Mouse (Mus musculus) granulocyte monocyte progenitor cell, adult 5-6 weeks (primary cell): Measurements from ENCODE around the gene Mast4. TPM values are rescaled to one million over a fixed set of nuclear protein-coding genes. Genes with fewer than 3 reads are reported as not detected.

Source experiments
- ATAC-seq: replicated peaks from 2 replicates; pipeline ENCODE4 v1.8.0; 2016; ENCODE audit warnings: mild to moderate bottlenecking, moderate TSS enrichment, inconsistent platforms; ENCODE audit not compliant: poor library complexity, severe bottlenecking
- total RNA-seq, 2 experiments: library from RNA; stranded (forward) in 1 of 2; stranded (reverse) in 1 of 2; fragments of 200-712, 200-1000 nt in 1 of 2; fragments of >200 nt in 1 of 2; fragmentation: Nextera tagmentation in 1 of 2; gene quantifications; 2 replicates each; pipeline ENCODE4 v1.2.3; 2014 to 2017

The Mast4 gene
- total RNA-seq, 2 experiments from 2014 or later, result 0.88 to 8.0 TPM

DNA sequence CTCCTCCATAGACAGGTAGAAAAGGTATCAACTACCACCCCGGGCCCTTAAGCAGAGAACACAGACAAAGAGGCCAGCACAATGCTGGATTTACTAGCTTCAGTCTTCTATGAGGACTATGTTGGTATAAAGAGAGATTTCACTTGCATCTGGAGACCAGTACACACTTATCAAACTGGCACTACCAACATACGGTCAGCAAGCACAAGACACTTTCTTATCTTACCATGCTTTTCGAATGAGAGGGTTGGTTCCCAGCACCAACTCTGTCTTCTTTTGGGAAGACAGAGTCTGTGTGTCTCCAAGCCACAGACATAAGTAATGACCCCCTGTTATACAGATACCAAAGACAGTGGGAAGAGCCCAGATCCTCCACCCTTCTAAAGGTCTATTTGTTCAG lies 555.4 kb downstream of the Mast4 start:
- no peak for ATAC-seq

DNA sequence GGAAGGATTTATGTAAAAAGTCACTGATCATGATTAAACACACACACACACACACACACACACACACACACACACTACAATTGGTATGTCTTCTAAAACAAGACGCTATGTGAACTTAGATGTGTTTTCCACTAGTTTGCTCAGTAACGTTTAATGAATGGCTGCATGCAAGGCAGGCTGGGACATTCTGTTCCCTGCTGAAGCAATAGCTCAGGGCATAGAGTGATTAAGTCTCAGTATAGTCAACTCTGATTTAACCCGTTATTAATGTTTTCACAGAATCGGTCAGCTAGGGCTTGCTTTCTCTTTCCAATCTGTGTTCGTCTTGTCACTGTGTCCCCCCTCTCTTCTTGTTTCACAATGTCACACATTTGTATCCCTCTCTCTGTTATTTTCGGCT lies 558.8 kb downstream of the Mast4 start:
- no peak for ATAC-seq

DNA sequence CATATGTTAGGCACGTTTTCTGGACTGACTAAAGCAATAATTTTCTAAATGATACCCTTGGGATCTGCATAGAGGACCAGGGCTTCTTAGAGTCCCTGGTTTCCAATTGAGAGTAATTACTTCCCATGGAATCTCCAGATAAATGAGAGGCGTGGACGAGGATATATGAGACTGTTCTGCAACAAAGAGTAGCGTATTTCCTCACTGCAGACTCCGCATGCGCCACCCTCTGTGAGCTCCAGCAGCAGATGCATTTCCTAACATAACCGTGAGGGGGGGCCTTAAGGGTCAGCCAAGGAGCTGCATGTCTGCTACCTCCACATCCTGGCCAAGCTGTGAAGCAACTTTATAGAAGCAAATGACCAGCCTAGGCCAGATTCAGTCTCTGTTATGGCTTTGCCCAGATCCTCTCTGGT lies 559.5 kb downstream of the Mast4 start:
- no peak for ATAC-seq

DNA sequence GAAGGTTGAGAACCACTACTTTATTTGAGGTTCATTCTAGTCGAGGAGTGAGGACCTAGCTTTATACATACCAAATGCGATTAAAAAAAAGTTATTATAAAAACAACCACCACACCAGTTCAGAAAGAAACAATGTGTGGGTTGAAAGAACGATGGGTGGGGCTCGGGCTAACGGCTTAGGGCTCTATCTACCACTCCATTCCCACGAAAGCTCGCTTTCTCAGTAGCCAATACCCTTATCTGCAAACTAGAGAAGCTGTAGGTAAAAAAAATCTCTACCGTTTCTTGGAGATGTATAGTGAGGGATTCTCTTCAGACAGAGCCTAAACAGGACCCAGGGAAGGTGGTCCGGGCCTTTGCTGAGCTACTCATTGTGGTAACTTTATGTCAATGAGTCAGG lies 561.1 kb downstream of the Mast4 start:
- ATAC-seq, result no peak

DNA sequence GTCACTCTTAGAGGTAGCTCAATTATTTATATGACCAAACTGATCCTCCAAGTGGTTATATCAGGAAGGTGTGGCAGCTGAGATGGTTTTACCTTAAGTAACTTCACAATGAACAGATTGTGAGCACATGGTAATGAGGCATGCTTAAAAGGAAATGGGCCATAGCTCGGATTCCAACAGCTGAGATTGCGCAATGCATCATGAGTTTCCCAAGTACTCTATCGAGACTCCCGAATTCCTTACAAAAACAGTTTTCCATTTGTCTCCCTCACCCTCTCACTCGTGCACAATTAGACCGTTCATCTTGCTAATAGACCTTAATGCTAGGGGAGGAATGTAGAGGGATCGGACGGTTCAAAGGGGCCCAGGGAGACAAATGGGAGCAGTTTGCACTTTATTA lies 564.1 kb downstream of the Mast4 start:
- ATAC-seq, result no peak

DNA sequence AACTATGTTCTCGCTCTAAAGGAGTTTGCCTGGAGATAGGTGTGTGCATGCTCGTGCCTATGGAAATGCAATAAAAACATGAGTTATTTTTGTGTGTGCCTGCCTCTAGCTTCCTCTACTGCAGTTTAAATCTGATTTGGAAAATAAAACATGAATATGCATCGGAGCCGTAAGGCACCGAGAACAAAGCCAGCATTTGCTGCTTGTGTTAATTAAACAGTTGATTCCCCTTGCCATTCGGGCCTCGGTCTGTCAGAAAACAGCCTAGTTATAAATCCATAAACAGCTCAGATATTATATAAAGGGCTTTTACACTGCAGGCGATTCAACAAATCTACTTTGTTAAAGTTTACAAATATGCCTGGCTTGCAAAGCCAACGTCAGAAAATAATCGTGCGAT lies 565.8 kb downstream of the Mast4 start:
- ATAC-seq, result no peak

DNA sequence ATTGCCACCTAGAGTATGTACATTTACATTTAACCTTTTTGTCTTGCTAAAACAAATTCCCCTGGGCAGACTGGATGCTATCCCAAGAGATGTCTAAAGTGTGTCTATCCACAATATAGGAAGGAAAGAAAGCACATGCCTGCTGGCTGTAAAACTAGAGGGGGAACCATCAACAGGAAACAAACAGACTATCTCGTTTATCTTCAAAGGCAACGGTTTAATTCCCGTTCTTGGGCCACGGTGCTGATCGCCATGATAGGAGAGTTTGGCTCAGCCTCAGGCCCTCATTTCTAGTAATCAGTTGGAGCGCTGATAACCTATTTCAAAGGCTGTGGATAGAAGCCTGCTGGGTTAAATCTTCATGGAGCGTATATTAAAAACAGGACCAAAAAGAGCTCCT lies 567.2 kb downstream of the Mast4 start:
- ATAC-seq, result no peak

DNA sequence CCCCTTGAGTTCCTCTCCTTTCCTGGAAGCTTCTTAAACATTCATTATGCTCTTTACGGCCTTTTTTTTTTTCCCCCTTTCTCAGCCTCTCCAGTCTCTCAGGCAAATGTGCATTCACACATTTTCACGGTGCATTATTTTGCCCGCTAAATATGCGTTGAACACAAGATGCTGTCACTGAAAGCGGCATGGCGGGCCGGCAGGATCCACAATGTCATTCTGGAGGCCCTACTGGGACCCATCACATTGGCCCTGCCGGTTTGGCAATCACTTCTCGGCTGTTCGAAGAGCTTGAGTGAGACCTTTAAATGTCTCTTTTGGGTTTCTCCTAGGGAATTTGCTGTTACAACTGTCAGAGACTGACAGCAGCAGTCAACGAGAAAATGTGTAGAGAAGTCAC lies 569.1 kb downstream of the Mast4 start:
- no peak for ATAC-seq

DNA sequence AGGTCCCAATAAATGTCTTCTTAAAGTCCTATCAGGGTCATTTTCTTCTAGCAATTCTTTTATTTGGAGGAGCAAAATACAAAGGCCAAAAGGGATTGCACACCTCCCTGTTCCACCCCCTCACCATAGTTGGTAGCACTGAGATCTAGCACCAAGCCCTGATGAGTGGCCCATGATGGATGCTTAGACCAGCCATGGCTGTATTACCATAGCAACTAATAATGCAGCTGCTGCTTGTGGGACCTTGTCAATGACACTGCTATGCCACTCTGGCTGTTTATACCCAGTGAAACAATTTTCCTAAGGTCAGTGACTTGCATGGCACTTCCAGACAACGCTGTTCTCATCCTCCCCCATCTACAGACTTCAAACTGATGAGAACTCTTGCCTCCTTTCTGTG lies 570.1 kb downstream of the Mast4 start:
- no peak for ATAC-seq

DNA sequence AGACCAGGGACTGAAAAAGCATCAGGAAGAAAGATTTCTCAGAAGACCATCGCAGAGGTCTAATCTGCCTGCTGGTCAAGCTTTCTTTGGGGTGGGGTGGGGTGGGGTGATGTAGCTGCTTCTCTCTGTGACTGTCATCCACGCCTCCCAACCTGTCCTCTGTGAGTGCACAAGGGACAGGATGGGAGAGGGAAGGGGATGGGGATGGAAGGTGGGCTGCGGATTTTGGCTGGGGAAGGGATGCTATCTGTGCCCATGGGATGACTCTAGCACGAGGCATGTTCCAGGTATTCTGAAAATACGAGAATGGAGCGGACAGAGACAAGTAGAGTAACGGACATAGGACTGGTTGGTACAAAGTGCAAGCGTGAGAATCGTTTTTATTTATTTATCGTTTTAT lies 572.1 kb downstream of the Mast4 start:
- no peak for ATAC-seq

DNA sequence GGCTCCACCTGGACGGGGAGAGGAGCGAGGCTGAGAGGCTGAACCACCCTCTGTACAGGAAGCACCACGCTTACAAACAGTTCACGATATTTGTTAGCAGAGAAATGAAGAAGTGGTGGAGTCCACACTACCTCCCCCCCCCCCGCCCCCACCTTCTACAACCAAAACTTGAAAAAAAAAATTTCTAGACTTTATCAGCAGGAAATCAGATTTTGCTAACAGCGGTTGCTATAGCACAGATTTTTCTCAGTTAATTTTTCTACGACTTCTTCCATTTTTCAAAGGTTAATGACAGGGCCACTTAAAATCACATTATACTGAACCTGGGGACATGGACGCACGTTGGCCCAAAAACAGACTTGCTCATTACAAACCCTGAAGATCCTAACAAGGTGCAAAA lies 572.9 kb downstream of the Mast4 start:
- ATAC-seq, result peak; percentile 46; the same call in 1 of the 2 replicates

DNA sequence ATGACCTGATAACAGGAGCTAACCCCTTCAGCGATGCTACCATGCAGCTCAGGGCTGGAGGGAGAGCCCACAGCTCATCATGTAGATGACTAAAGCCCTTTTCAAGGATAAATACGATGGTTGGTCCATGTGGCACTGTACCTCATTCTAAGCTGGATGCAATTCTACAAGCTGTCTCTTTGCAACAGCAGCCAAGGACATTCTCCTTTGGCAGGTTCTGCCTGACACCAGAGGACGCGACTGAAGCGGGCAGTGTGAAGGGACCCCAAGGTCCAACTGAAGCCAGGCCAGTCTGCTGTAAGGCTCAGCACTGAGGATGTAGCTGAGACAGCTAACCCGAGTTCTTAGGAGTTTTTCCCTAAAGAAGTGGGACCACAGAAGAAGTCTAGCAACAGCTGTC lies 576.3 kb downstream of the Mast4 start:
- ATAC-seq, result no peak

DNA sequence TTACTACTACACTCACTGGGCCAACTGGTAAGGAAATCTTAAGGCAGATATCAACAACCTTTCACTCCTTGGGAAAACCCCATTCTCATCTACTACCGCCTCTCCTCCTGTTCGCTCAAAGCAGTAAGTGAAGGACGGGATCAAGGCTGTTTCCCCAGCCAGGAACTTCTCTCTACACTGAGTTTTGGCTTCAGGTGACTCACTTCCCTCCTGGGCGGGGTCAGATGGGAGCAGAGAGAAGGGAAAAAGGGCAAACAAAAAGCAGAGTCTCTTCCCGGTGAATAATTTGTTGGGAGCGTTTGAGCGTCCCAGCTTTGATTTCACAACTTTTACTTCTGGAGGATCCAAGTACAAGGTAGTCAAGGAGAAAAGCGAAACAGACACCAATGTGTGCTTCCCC lies 578.2 kb downstream of the Mast4 start:
- ATAC-seq, result no peak

DNA sequence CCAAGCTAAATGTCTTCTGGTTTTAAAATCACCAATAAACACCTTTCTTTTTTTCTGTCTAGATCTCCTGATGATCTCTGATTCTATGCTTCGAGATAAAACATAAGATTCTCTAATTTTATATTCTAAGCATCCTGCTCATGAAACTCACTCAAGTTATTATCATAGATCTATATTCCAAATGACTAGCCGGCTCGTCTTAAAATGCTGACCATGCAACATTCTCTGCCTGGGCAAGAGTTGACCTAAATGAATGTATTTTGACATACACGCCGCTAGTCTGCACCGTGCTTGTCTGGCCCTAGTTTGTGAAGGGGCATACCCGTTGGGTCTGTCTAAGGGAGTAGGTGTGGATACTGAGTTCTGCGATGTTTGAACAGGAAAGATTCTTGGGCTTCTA lies 579.2 kb downstream of the Mast4 start:
- ATAC-seq, result no peak

DNA sequence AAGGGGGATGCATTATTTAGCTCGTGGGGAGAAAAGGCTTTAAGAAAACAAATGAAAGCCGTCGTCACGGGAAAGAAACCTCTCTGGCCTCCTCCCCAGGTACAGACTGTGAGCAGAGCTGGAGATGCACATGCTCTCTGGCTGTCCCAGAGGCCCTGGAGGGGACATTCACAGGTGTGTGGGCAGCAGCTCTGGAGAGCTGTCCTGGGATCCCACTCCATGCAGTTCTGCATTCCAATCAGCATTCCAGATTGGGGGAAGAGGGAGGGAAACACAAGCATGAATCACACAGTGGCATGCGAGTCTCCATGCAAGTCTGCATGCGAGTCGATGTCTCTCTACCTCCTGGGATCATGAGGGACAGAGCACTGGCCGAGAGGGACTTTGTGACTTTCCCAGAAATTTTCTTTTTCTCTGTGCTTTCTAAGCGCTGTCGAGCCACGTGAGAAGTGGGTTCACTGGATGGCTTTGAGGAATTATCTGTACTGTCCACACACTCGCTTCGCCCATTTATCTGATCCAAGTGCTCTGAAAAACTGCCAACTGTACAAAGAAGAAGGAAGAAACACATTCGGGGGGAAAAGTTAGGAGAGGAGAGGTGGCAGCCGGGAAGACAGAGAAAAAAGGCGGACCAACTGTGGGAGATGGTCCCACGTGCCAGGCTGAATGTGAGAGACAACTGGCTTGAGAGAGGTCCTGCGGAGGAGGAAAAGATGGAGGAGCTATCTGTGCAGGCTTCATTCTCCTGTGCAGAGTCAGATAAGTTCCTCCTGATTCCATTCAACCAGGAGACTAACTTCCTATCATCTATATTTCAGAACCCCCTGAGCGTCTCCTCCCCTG lies 580.4 kb downstream of the Mast4 start:
- ATAC-seq, result no peak

DNA sequence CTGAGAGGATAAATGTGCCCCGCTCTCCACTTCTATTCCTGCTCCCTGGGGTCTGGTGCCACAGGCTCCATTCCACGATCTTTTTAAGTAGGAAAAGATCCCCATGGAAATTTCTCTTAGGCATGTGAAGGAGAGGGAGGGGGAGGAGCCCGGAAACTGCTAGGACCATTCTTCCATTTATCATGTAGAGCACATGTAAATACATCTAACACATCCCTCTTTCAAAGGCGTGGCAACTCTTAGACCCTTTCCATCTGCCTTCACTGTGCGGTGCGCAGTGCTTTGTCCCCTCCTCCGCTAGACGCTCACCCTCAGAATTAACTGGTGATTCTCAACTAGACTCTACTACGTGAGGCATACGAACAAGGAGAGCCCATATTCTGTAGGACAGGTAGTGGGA lies 584.4 kb downstream of the Mast4 start:
- ATAC-seq, result no peak

DNA sequence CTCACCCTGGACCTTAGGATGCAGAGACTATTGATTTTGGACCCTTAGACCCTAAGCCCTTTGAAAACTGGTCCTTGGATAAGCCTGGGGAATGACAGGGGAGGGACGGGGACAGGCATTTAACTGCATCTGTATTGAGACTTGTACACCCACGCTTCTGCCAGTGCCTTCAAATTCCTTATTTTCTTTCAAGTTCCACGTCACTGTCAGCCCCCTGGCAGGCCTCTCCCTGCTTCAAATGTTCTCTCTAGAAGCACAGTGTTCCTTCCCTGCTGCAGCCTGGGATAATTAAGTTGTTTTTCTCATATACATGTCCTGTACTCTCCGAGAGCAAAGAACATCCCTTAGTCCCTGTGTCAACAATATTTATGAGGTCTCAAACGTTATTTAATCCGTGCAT lies 585.1 kb downstream of the Mast4 start:
- ATAC-seq, result no peak

DNA sequence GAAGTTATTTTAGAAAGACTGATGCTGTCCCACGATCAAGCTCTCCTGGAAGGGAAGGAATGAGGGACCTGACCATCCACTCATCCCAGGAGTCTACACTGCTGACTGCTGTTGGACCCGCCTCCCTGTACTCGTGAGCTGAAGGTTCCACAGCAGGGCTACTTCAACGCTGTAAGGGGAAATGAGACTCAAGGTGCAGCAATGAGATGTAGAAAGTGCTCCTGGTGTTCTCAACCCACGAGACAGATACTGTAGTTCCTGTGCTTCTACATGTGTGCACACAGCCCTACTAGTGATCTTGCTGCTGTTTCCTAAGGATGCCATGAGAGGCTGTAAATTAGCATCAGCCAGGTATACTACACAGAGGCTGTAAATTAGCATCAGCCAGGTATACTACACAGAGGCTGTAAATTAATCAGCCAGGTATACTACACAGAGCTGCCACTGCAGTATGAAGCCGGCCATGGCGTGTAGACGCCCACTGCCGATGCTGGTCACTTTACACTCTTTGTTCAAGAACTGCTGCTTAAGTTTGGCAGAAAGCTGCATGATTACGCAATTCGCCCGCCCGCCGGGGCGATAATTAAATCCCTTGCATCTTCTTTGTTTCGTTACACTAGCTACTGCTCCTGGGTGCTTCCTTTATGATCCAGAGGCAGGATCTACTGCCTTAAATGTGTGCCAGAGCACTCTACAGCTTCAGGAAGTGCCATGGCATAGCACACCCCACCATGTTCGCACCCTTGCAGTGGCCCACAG lies 587.3 kb downstream of the Mast4 start:
- peak; percentile 79 for ATAC-seq

DNA sequence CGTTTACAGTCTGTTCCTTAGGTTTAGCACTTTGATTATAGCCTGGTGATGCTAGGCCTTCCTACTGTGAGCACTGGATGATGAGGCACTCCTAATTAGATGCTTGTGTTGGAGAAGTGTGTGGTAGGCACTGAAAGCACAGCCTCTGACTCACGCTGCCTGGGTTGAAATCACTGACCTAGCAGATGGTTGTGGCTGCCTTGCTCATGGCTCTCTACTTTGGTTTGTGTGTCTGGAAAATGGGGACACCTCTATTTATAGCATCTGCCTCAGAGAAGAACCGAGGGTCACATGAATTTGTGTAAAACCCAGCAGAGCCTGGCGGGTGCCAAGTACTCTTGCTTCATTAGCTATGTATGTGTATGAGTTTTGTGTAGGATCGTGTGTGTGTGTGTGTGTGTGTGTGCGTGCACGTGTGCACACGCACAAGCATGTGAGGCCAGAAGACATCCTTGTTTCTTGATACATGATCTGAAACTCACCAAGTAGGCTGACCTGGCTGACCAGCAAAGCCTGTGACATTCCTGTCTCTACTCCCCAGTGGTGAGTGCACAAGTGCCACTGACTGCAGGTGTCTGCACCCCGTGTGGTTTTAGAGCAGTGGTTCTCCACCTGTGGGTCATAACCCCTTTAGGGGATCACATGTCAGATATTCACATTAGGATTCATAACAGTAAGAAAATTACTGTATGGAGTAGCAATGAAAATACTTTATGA lies 588.5 kb downstream of the Mast4 start:
- no peak for ATAC-seq

DNA sequence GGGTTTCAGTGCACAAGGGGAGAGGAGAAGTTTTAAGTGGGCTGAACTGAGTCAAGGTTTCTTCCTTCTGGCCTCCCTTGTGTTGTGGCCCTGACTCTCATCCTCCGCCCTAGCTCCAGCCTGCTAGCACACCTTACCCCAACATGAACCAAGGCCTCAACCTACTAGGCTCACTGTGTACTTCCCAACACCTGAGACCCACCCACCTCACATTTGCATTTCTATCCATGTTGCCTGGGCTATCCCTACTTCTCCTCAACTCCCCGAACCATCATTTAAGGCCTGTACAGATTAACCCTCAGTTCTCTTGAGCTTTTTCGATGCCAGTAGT lies 589.1 kb downstream of the Mast4 start:
- no peak for ATAC-seq
